Mouse (Mus musculus) embryonic facial prominence, embryonic 15.5 days (tissue): ENCODE measurements around the gene Zbtb22. TPM values are rescaled to one million over a fixed set of nuclear protein-coding genes. Genes with fewer than 3 reads are reported as not detected.

Experiments used
- ATAC-seq: fragments of 200-750 bp; cut with Nextera tagmentation; 2 replicates; pipeline ENCODE4 v1.8.0; 2017; ENCODE audit warnings: low read depth, moderate TSS enrichment; ENCODE audit not compliant: insufficient number of reproducible peaks, low FRiP score, low TSS enrichment
- H3K27ac ChIP-seq: fragments of 300-500 bp; sonication (generic); replicated peaks from 2 replicates; pipeline ENCODE4 v1.5.1; 2015; ENCODE audit warnings: mild to moderate bottlenecking, inconsistent platforms
- H3K27me3 ChIP-seq: fragments of 300-500 bp; sonication (generic); 2 replicates; pipeline ENCODE4 v1.6.1; 2015; ENCODE audit warnings: inconsistent platforms
- H3K36me3 ChIP-seq: fragments of 300-500 bp; sonication (generic); 2 replicates; pipeline ENCODE4 v1.6.1; 2015; ENCODE audit warnings: mild to moderate bottlenecking, inconsistent platforms
- H3K4me1 ChIP-seq: fragments of 300-500 bp; sonication (generic); 2 replicates; pipeline ENCODE4 v1.6.1; 2015; ENCODE audit warnings: inconsistent platforms
- H3K4me2 ChIP-seq: fragments of 300-500 bp; sonication (generic); replicated peaks from 2 replicates; pipeline ENCODE4 v1.6.1; 2015; ENCODE audit warnings: mild to moderate bottlenecking, inconsistent platforms
- H3K4me3 ChIP-seq: fragments of 300-500 bp; sonication (generic); replicated peaks from 2 replicates; pipeline ENCODE4 v1.5.1; 2015; ENCODE audit warnings: mild to moderate bottlenecking, inconsistent platforms
- H3K9ac ChIP-seq: fragments of 300-500 bp; sonication (generic); 2 replicates; pipeline ENCODE4 v1.6.1; 2015; ENCODE audit warnings: inconsistent platforms
- H3K9me3 ChIP-seq: fragments of 300-500 bp; sonication (generic); replicated peaks from 2 replicates; pipeline ENCODE4 v1.6.1; 2016; ENCODE audit warnings: inconsistent platforms
- WGBS: fragments of 180-500 bp; shearing (Covaris S2); methylation state at CpG from one replicate; pipeline ENCODE4 v1.1.7; 2015; 5-methylcytosine and 5-hydroxymethylcytosine counted together
- polyA plus RNA-seq: library from polyadenylated mRNA; unstranded; fragments of >200 nt; fragmentation: Nextera tagmentation; extraction: Ambion mirVana; gene quantifications from 2 replicates; pipeline ENCODE4 v1.2.1, GENCODE M21; 2015

Gene Zbtb22
- polyA plus RNA-seq, 1 experiment from 2014 or later: 17.8 TPM

- Histone ChIP-seq H3K27me3 (no peaks in the 10 kb centered on the region), H3K36me3 (peaks cover 43% of the 10 kb centered on the region), H3K9me3 (no peaks in the 10 kb centered on the region), H3K4me3 (peak overlapping the region; percentile 57), H3K4me2 (peak overlapping the region; percentile 68), H3K4me1 (peaks cover 42% of the 10 kb centered on the region), H3K27ac (peak overlapping the region; percentile 78), H3K9ac (peak overlapping the region; percentile 35)
- WGBS: 1% methylated on average over 20 of the region's 20 CpGs
- ATAC-seq: peak; percentile 26
These were observed 590 bp downstream of the Zbtb22 start for GRCm38 (mm10) chr17:33916294-33916693.

- no peak for ATAC-seq
- peak overlapping the region; percentile 68 for H3K4me2 ChIP-seq
- peaks cover 34% of the 10 kb centered on the region for H3K4me1 ChIP-seq
- peak overlapping the region; percentile 57 for H3K4me3 ChIP-seq
- no peak overlapping the region for H3K27ac ChIP-seq
- H3K9ac ChIP-seq: peak overlapping the region; percentile 35
- 73% methylated on average over 31 of the region's 31 CpGs for WGBS
- H3K9me3 ChIP-seq: no peaks in the 10 kb centered on the region
- peaks cover 35% of the 10 kb centered on the region for H3K36me3 ChIP-seq
- no peaks in the 10 kb centered on the region for H3K27me3 ChIP-seq
These were observed 1.3 kb downstream of the Zbtb22 start for GRCm38 (mm10) chr17:33916847-33917655.

- Histone ChIP-seq H3K9ac (no peak overlapping the region), H3K4me2 (no peak overlapping the region), H3K4me1 (peaks cover 34% of the 10 kb centered on the region), H3K9me3 (no peaks in the 10 kb centered on the region), H3K36me3 (peaks cover 29% of the 10 kb centered on the region), H3K4me3 (0 out of 2 replicates have a peak overlapping the region, but pooled peaks have one; percentile 66), H3K27me3 (no peaks in the 10 kb centered on the region), H3K27ac (no peak overlapping the region)
- WGBS: 80% methylated on average over 18 of the region's 18 CpGs
- ATAC-seq: no peak
These were observed 2.1 kb downstream of the Zbtb22 start for GRCm38 (mm10) chr17:33917656-33918292.

- no peaks in the 10 kb centered on the region for H3K9me3 ChIP-seq
- peak overlapping the region; percentile 90 for H3K4me2 ChIP-seq
- no peak for ATAC-seq
- H3K27me3 ChIP-seq: no peaks in the 10 kb centered on the region
- peaks cover 23% of the 10 kb centered on the region for H3K36me3 ChIP-seq
- no peak overlapping the region for H3K9ac ChIP-seq
- H3K27ac ChIP-seq: peak overlapping the region; percentile 76
- peak overlapping the region; percentile 66 for H3K4me3 ChIP-seq
- 54% methylated on average over 37 of the region's 37 CpGs for whole genome bisulfite sequencing
- peaks cover 34% of the 10 kb centered on the region for H3K4me1 ChIP-seq
These were observed 2.8 kb downstream of the Zbtb22 start for GRCm38 (mm10) chr17:33918293-33919203.

- H3K36me3 ChIP-seq: peaks cover 15% of the 10 kb centered on the region; the same call in 1 of the 2 replicates
- no peak for ATAC-seq
- H3K4me3 ChIP-seq: peak overlapping the region; percentile 66
- H3K4me2 ChIP-seq: peak overlapping the region; percentile 90
- no peaks in the 10 kb centered on the region for H3K9me3 ChIP-seq
- peak overlapping the region; percentile 76 for H3K27ac ChIP-seq
- under 1% methylated on average over 52 of the region's 52 CpGs for WGBS
- H3K27me3 ChIP-seq: no peaks in the 10 kb centered on the region
- peaks cover 33% of the 10 kb centered on the region for H3K4me1 ChIP-seq
- peak overlapping the region; percentile 39 for H3K9ac ChIP-seq
These were observed 3.9 kb downstream of the Zbtb22 start for GRCm38 (mm10) chr17:33919351-33920281.

- H3K27me3 ChIP-seq: no peaks in the 10 kb centered on the region
- peak; percentile 11 for ATAC-seq
- H3K4me1 ChIP-seq: peaks cover 24% of the 10 kb centered on the region
- peaks cover 10% of the 10 kb centered on the region; the same call in 1 of the 2 replicates for H3K36me3 ChIP-seq
- WGBS: under 1% methylated on average over 36 of the region's 36 CpGs
- H3K9me3 ChIP-seq: no peaks in the 10 kb centered on the region
- H3K4me3 ChIP-seq: peak overlapping the region; percentile 66
- peak overlapping the region; percentile 90 for H3K4me2 ChIP-seq
- H3K27ac ChIP-seq: peak overlapping the region; percentile 76
- H3K9ac ChIP-seq: peak overlapping the region; percentile 39
These were observed 4.8 kb downstream of the Zbtb22 start for GRCm38 (mm10) chr17:33920282-33921097.

- H3K4me2 ChIP-seq: no peak overlapping the region
These were observed 5.7 kb downstream of the Zbtb22 start for GRCm38 (mm10) chr17:33921361-33921760.

GRCm38 (mm10) chr17:33924577-33925283 lies 9.0 kb downstream of the Zbtb22 start:
- H3K9ac ChIP-seq: no peak overlapping the region
- ATAC-seq: no peak
- H3K4me2 ChIP-seq: no peak overlapping the region
- H3K4me3 ChIP-seq: no peak overlapping the region
- no peaks in the 10 kb centered on the region for H3K9me3 ChIP-seq
- H3K27me3 ChIP-seq: no peaks in the 10 kb centered on the region
- no peak overlapping the region for H3K27ac ChIP-seq
- WGBS: 88% methylated on average over 10 of the region's 10 CpGs
- H3K36me3 ChIP-seq: peaks cover 9% of the 10 kb centered on the region; the same call in 1 of the 2 replicates
- peaks cover 11% of the 10 kb centered on the region for H3K4me1 ChIP-seq

More at GRCm38 (mm10) chr17:33921361-33921760, 5.7 kb downstream of the Zbtb22 start:
- H3K27ac ChIP-seq: no peak overlapping the region
- 0 out of 2 replicates have a peak overlapping the region, but pooled peaks have one; percentile 66 for H3K4me3 ChIP-seq
- WGBS: 79% methylated on average over 7 of the region's 7 CpGs
- H3K36me3 ChIP-seq: peaks cover 10% of the 10 kb centered on the region; the same call in 1 of the 2 replicates
- no peaks in the 10 kb centered on the region for H3K27me3 ChIP-seq
- ATAC-seq: no peak
- peaks cover 22% of the 10 kb centered on the region for H3K4me1 ChIP-seq
- H3K9ac ChIP-seq: no peak overlapping the region
- H3K9me3 ChIP-seq: no peaks in the 10 kb centered on the region

GRCm38 (mm10) chr17:33925406-33926116 lies 9.9 kb downstream of the Zbtb22 start:
- 78% methylated on average over 21 of the region's 21 CpGs for WGBS
- no peaks in the 10 kb centered on the region for H3K27me3 ChIP-seq
- H3K9ac ChIP-seq: no peak overlapping the region
- no peaks in the 10 kb centered on the region for H3K9me3 ChIP-seq
- H3K4me1 ChIP-seq: peaks cover 14% of the 10 kb centered on the region
- no peak overlapping the region for H3K4me2 ChIP-seq
- peaks cover 9% of the 10 kb centered on the region; the same call in 1 of the 2 replicates for H3K36me3 ChIP-seq
- H3K4me3 ChIP-seq: no peak overlapping the region
- ATAC-seq: no peak
- H3K27ac ChIP-seq: no peak overlapping the region
